Mouse (Mus musculus): ENCODE data around the gene Higd1a.

- TF ChIP-seq CTCF (IDR thresholded peaks at IDR 0.05; ENCODE audit: low read depth): no peak
- TF ChIP-seq EP300 (IDR thresholded peaks at IDR 0.05; ENCODE audit: low read depth): 0 out of 2 replicates have a peak, but pooled peaks have one; percentile 47
Observed at GRCm38 (mm10) chr9:121890441-121890941, 32.3 kb upstream of the Higd1a start.

Measured in heart, postnatal 0 days (tissue).